In genomic region chr19:55861746-55862145, GRCm38 (mm10) we compare ENCODE assay signal across 20 mouse cellular contexts.
DNase-seq lines count a peak whose midpoint lies in the region; ATAC-seq and TF ChIP-seq lines count a peak whose summit lies in the region.
"Had no signal": no experiment of that assay in that cellular context is flagged by ENCODE, and none has a peak within 500 bp of the region (broad histone marks: within the 10 kb centered on the region; RNA-seq: fewer than 3 reads in every experiment).

No protein-coding gene starts in this region.

- no peak for TF ChIP-seq CTCF in intestine, postnatal 0 days (IDR thresholded peaks at IDR 0.05; ENCODE audit: low read depth)
- no peak for TF ChIP-seq CTCF in liver, embryonic 14.5 days (IDR thresholded peaks at IDR 0.05; ENCODE audit: low read depth)
- TF ChIP-seq CTCF in stomach, postnatal 0 days (IDR thresholded peaks at IDR 0.05; ENCODE audit: low read depth): no peak

- no peaks in the 10 kb centered on the region for H3K27me3 ChIP-seq in intestine, embryonic 15.5 days (replicated peaks)
- H3K27me3 ChIP-seq in intestine, postnatal 0 days (replicated peaks; ENCODE audit: control insufficient read depth, insufficient read depth, low read length): no peaks in the 10 kb centered on the region
- no peaks in the 10 kb centered on the region for H3K27me3 ChIP-seq in liver, embryonic 14.5 days (ENCODE audit: control insufficient read depth, insufficient read depth, low read length)
- H3K27me3 ChIP-seq in stomach, postnatal 0 days (ENCODE audit: control insufficient read depth, insufficient read depth, low read length): no peaks in the 10 kb centered on the region
- H3K27me3 ChIP-seq: neural tube, embryonic 13.5 days had no signal

- DNase-seq in liver, embryonic 14.5 days (ENCODE audit: low read depth in 3 of 3, low spot score in 3 of 3): peak; percentile 59 to 62 (median 61)
- peak; percentile 61 for DNase-seq in stomach, postnatal 0 days (ENCODE audit: low spot score)
- DNase-seq in embryo, embryonic 10 days (ENCODE audit: low spot score): no peak
- no peak for DNase-seq in kidney, postnatal 4 days
- no peak for DNase-seq in thymus, postnatal 4 days
- DNase-seq: cerebellum, adult 18-20 months; cerebellum, postnatal 36 days; forebrain, postnatal 0 days; heart, adult 11 months; kidney, adult 9 months; lung, adult 18-20 months; right cerebral cortex, postnatal 25 days; thymus, adult 18-20 months had no signal

- no peak overlapping the region for H3K9ac ChIP-seq in intestine, embryonic 15.5 days
- H3K9ac ChIP-seq in intestine, postnatal 0 days (ENCODE audit: low read depth, low read length): no peak overlapping the region
- peak overlapping the region; percentile 49 for H3K9ac ChIP-seq in liver, embryonic 14.5 days (replicated peaks)
- no peak overlapping the region for H3K9ac ChIP-seq in stomach, postnatal 0 days (ENCODE audit: low read length)
- H3K9ac ChIP-seq: forebrain, postnatal 0 days; neural tube, embryonic 13.5 days had no signal

- H3K36me3 ChIP-seq in intestine, embryonic 15.5 days: no peaks in the 10 kb centered on the region; the same call in 1 of the 2 replicates
- no peaks in the 10 kb centered on the region for H3K36me3 ChIP-seq in intestine, postnatal 0 days (ENCODE audit: control insufficient read depth, insufficient read depth)
- H3K36me3 ChIP-seq in liver, embryonic 14.5 days (replicated peaks; ENCODE audit: control insufficient read depth, insufficient read depth, low read depth): no peaks in the 10 kb centered on the region
- H3K36me3 ChIP-seq in stomach, postnatal 0 days (ENCODE audit: control insufficient read depth, insufficient read depth, low read length): no peaks in the 10 kb centered on the region
- H3K36me3 ChIP-seq: neural tube, embryonic 13.5 days had no signal

- no peaks in the 10 kb centered on the region for H3K9me3 ChIP-seq in intestine, embryonic 15.5 days
- no peaks in the 10 kb centered on the region for H3K9me3 ChIP-seq in intestine, postnatal 0 days (ENCODE audit: control insufficient read depth)
- no peaks in the 10 kb centered on the region for H3K9me3 ChIP-seq in liver, embryonic 14.5 days (ENCODE audit: control insufficient read depth, low read length)
- H3K9me3 ChIP-seq in stomach, postnatal 0 days (ENCODE audit: control insufficient read depth, low read length): no peaks in the 10 kb centered on the region
- H3K9me3 ChIP-seq: embryonic facial prominence, embryonic 10.5 days; neural tube, embryonic 13.5 days had no signal

- H3K4me2 ChIP-seq in intestine, embryonic 15.5 days (replicated peaks): no peak overlapping the region
- no peak overlapping the region for H3K4me2 ChIP-seq in intestine, postnatal 0 days (replicated peaks; ENCODE audit: low read depth)
- peak overlapping the region; percentile 23 for H3K4me2 ChIP-seq in liver, embryonic 14.5 days (ENCODE audit: low read depth)
- H3K4me2 ChIP-seq in stomach, postnatal 0 days (replicated peaks; ENCODE audit: low read depth): no peak overlapping the region
- H3K4me2 ChIP-seq: neural tube, embryonic 13.5 days had no signal

- 42% methylated on average over 2 of the region's 2 CpGs for WGBS in intestine, embryonic 15.5 days
- WGBS in intestine, postnatal 0 days: 25% methylated on average over 2 of the region's 2 CpGs
- WGBS in liver, embryonic 14.5 days (ENCODE audit: insufficient replicate concordance): 9% methylated on average over 2 of the region's 2 CpGs
- WGBS in stomach, postnatal 0 days: 30% methylated on average over 2 of the region's 2 CpGs

- no peak overlapping the region for H3K4me3 ChIP-seq in intestine, embryonic 15.5 days (replicated peaks)
- no peak overlapping the region for H3K4me3 ChIP-seq in intestine, postnatal 0 days (ENCODE audit: low read depth, low read length)
- H3K4me3 ChIP-seq in liver, embryonic 14.5 days (ENCODE audit: insufficient read depth in 1 of 2, low read depth in 2 of 2, low read length in 2 of 2): no peak overlapping the region
- no peak overlapping the region for H3K4me3 ChIP-seq in stomach, postnatal 0 days (ENCODE audit: low read depth, low read length)
- H3K4me3 ChIP-seq: embryonic facial prominence, embryonic 10.5 days; erythroblast, embryonic 14.5 days; neural tube, embryonic 13.5 days had no signal

- TF ChIP-seq EP300 in liver, embryonic 14.5 days (IDR thresholded peaks at IDR 0.05; ENCODE audit: low read depth): peak; percentile 71
- no peak for TF ChIP-seq EP300 in stomach, postnatal 0 days (optimal IDR thresholded peaks at IDR 0.05)

- ATAC-seq in intestine, embryonic 15.5 days: no peak
- no peak for ATAC-seq in intestine, postnatal 0 days
- peak; percentile 38; the same call in 1 of the 2 replicates for ATAC-seq in erythroblast, adult 5-6 weeks (replicated peaks; ENCODE audit: low FRiP score, poor library complexity, severe bottlenecking)
- peak; percentile 59 for ATAC-seq in liver, embryonic 14.5 days (ENCODE audit: insufficient read depth)
- ATAC-seq in stomach, postnatal 0 days (ENCODE audit: low FRiP score, low TSS enrichment): peak; percentile 54
- ATAC-seq: forebrain, postnatal 0 days; hindbrain, postnatal 0 days had no signal

- H3K4me1 ChIP-seq in intestine, embryonic 15.5 days (replicated peaks): 0 out of 2 replicates have a peak, but pooled peaks cover 24% of the 10 kb centered on the region
- peaks cover 19% of the 10 kb centered on the region for H3K4me1 ChIP-seq in intestine, postnatal 0 days (replicated peaks; ENCODE audit: control insufficient read depth, insufficient read depth, low read length)
- H3K4me1 ChIP-seq in liver, embryonic 14.5 days (replicated peaks; ENCODE audit: control insufficient read depth in 2 of 2, insufficient read depth in 2 of 2, low read length in 1 of 2): peaks cover 52 to 65% of the 10 kb centered on the region in 2 experiments
- H3K4me1 ChIP-seq in stomach, postnatal 0 days (replicated peaks; ENCODE audit: control insufficient read depth, insufficient read depth): 0 out of 2 replicates have a peak, but pooled peaks cover 2% of the 10 kb centered on the region
- H3K4me1 ChIP-seq: embryonic facial prominence, embryonic 10.5 days; neural tube, embryonic 13.5 days had no signal

- H3K27ac ChIP-seq in intestine, embryonic 15.5 days: peak overlapping the region; percentile 29
- no peak overlapping the region for H3K27ac ChIP-seq in intestine, postnatal 0 days (ENCODE audit: low read depth, low read length)
- peak overlapping the region; percentile 67 for H3K27ac ChIP-seq in liver, embryonic 14.5 days
- peak overlapping the region; percentile 36 for H3K27ac ChIP-seq in stomach, postnatal 0 days (replicated peaks)
- H3K27ac ChIP-seq: embryonic facial prominence, embryonic 10.5 days; hindbrain, postnatal 0 days; neural tube, embryonic 13.5 days had no signal

Comparison
In these comparisons a context has a peak if more than half of its experiments do, and no peak if none do; other contexts are left out.
1. ATAC-seq: peak in erythroblast, adult 5-6 weeks (single experiment), liver, embryonic 14.5 days (single experiment) and stomach, postnatal 0 days (single experiment); none in intestine, embryonic 15.5 days (single experiment) and intestine, postnatal 0 days (single experiment).
2. DNase-seq: peak in liver, embryonic 14.5 days (3 of 3) and stomach, postnatal 0 days (single experiment); none in embryo, embryonic 10 days (single experiment), kidney, postnatal 4 days (0 of 2) and thymus, postnatal 4 days (single experiment).